Comparison of ENCODE assay signal across 19 mouse cellular contexts in the genomic region with DNA sequence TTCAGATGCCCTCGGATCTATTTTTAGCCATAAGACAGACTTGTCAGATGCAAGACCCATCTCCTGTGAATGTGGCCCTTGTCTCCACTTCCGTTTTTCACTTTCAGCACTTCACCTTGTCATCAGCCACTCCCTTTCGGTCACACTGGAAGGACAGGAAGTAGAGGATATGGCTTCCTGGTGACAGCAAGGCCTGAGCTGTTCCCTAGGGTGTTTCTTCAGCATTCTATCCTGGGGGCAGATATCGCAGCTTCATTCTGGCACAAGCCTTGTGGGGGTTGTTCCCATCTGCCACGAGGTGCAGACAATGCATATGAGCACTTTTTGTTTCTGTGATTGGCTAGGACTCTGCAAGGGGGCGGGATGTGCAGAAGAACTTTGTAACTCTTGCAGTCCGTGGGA.
DNase-seq lines count a peak whose midpoint lies in the region.
"Had no signal": no experiment of that assay in that cellular context is flagged by ENCODE, and none has a peak within 500 bp of the region (broad histone marks: within the 10 kb centered on the region; RNA-seq: fewer than 3 reads in every experiment).

No protein-coding gene starts in this region.

- no peaks in the 10 kb centered on the region for H3K27me3 ChIP-seq in limb, embryonic 10.5 days (ENCODE audit: low read depth, poor library complexity, severe bottlenecking)
- H3K27me3 ChIP-seq: hindbrain, embryonic 15.5 days; limb, embryonic 13.5 days; liver, embryonic 15.5 days; midbrain, embryonic 13.5 days had no signal

- no peak overlapping the region for H3K4me3 ChIP-seq in limb, embryonic 10.5 days
- H3K4me3 ChIP-seq: embryonic facial prominence, embryonic 10.5 days; heart, adult 2 months; hindbrain, embryonic 15.5 days; limb, embryonic 13.5 days; liver, embryonic 15.5 days; midbrain, embryonic 13.5 days; myocyte had no signal

- 0 out of 2 replicates have a peak, but pooled peaks cover 3% of the 10 kb centered on the region for H3K4me1 ChIP-seq in limb, embryonic 10.5 days
- H3K4me1 ChIP-seq: embryonic facial prominence, embryonic 10.5 days; hindbrain, embryonic 15.5 days; liver, embryonic 15.5 days; midbrain, embryonic 13.5 days had no signal

- intact Hi-C loops in left cerebral cortex, postnatal 4 days (cut with DNase I): no loop called here

- no peaks in the 10 kb centered on the region for H3K36me3 ChIP-seq in limb, embryonic 10.5 days
- H3K36me3 ChIP-seq: embryonic facial prominence, embryonic 10.5 days; hindbrain, embryonic 15.5 days; limb, embryonic 13.5 days; liver, embryonic 15.5 days; midbrain, embryonic 13.5 days had no signal

- no peak overlapping the region for H3K27ac ChIP-seq in limb, embryonic 10.5 days
- H3K27ac ChIP-seq: embryonic facial prominence, embryonic 10.5 days; heart, adult 2 months; hindbrain, embryonic 15.5 days; limb, embryonic 13.5 days; liver, embryonic 15.5 days; midbrain, embryonic 13.5 days had no signal

- 81% methylated on average over 7 of the region's 7 CpGs for WGBS in limb, embryonic 10.5 days

- peak; percentile 71 for DNase-seq in left cerebral cortex, adult 11 months (ENCODE audit: low spot score)
- no peak for DNase-seq in left cerebral cortex, postnatal 4 days
- DNase-seq in frontal cortex, postnatal 25 days (ENCODE audit: low spot score in 2 of 2): peak; percentile 35 to 51
- peak; percentile 76 to 82 for DNase-seq in left cerebral cortex, adult 9 months (ENCODE audit: low spot score in 2 of 2)
- DNase-seq in right cerebral cortex, postnatal 36 days (ENCODE audit: low spot score in 2 of 2): peak; percentile 68 to 88
- DNase-seq in urinary bladder, postnatal 36 days (ENCODE audit: low spot score in 2 of 2): no peak
- no peak for DNase-seq in limb, embryonic 10.5 days (ENCODE audit: low spot score)
- no peak for DNase-seq in thymus, postnatal 36 days
- DNase-seq: adrenal gland, postnatal 25 days; heart, adult 2 months; kidney, adult 2 months; kidney, postnatal 25 days; lung, postnatal 36 days had no signal

- no peaks in the 10 kb centered on the region for H3K9me3 ChIP-seq in limb, embryonic 10.5 days (replicated peaks)
- H3K9me3 ChIP-seq: embryonic facial prominence, embryonic 10.5 days; hindbrain, embryonic 15.5 days; limb, embryonic 13.5 days; liver, embryonic 15.5 days; midbrain, embryonic 13.5 days had no signal

Comparison
In these comparisons a context has a peak if more than half of its experiments do, and no peak if none do; other contexts are left out.
1. DNase-seq: peak in left cerebral cortex, adult 11 months (single experiment), frontal cortex, postnatal 25 days (2 of 2), left cerebral cortex, adult 9 months (2 of 2) and right cerebral cortex, postnatal 36 days (2 of 2); none in left cerebral cortex, postnatal 4 days (single experiment), urinary bladder, postnatal 36 days (0 of 2), limb, embryonic 10.5 days (single experiment) and thymus, postnatal 36 days (0 of 2).